Mouse (Mus musculus): ENCODE measurements around the gene Flywch1. TPM values are rescaled to one million over a fixed set of nuclear protein-coding genes. Genes with fewer than 3 reads are reported as not detected.

Gene Flywch1
- polyA plus RNA-seq, 1 experiment: 43.5 TPM

- TF ChIP-seq POLR2A (IDR thresholded peaks at IDR 0.05; ENCODE audit: insufficient read length, low read depth) (no peak), MYOG (IDR thresholded peaks at IDR 0.05; ENCODE audit: control insufficient read depth in 1 of 3, insufficient read depth in 1 of 3, insufficient read length in 2 of 3, low read depth in 2 of 3) (peak in 1 of 3 experiments; percentile 0)
- no peaks in the 10 kb centered on the region for H3K27me3 ChIP-seq (ENCODE audit: control insufficient read depth, insufficient read depth, insufficient read length)
- H3K4me2 ChIP-seq (ENCODE audit: low read depth): peak overlapping the region; percentile 72
- H3K79me2 ChIP-seq (ENCODE audit: control insufficient read depth, insufficient read depth): peaks cover 12% of the 10 kb centered on the region
- H3ac ChIP-seq (ENCODE audit: control insufficient read depth, insufficient read length): peak overlapping the region; percentile 34
- H3K4me3 ChIP-seq: peak overlapping the region; percentile 40
- H3K36me3 ChIP-seq (ENCODE audit: control insufficient read depth, insufficient read depth): no peaks in the 10 kb centered on the region
Measured at GRCm38 (mm10) chr17:23770896-23771283, 512 bp downstream of the Flywch1 start.

GRCm38 (mm10) chr17:23770493-23770892 is 909 bp downstream of the Flywch1 start:
- TF ChIP-seq REST (IDR thresholded peaks at IDR 0.05; ENCODE audit: insufficient read depth, insufficient read length): no peak
- no peak for TF ChIP-seq POLR2A (IDR thresholded peaks at IDR 0.05; ENCODE audit: insufficient read length, low read depth)
- Histone ChIP-seq H3K36me3 (ENCODE audit: control insufficient read depth, insufficient read depth) (no peaks in the 10 kb centered on the region), H3ac (ENCODE audit: control insufficient read depth, insufficient read length) (no peak overlapping the region), H3K27me3 (ENCODE audit: control insufficient read depth, insufficient read depth, insufficient read length) (no peaks in the 10 kb centered on the region), H3K4me3 (peak overlapping the region; percentile 40), H3K79me2 (ENCODE audit: control insufficient read depth, insufficient read depth) (peaks cover 12% of the 10 kb centered on the region), H3K4me2 (ENCODE audit: low read depth) (peak overlapping the region; percentile 72)

GRCm38 (mm10) chr17:23762976-23763375 is 8.4 kb downstream of the Flywch1 start:
- H3K36me3 ChIP-seq (ENCODE audit: control insufficient read depth, insufficient read depth): peaks cover 3% of the 10 kb centered on the region
- TF ChIP-seq TCF3 (IDR thresholded peaks at IDR 0.05; ENCODE audit: insufficient read length, low read depth) (no peak), MYOD1 (IDR thresholded peaks at IDR 0.05; ENCODE audit: control insufficient read depth in 1 of 3, insufficient read length in 2 of 3, low read depth in 2 of 3) (no peak), REST (IDR thresholded peaks at IDR 0.05; ENCODE audit: insufficient read depth, insufficient read length) (no peak), TCF12 (IDR thresholded peaks at IDR 0.05; ENCODE audit: insufficient read depth, poor library complexity, severe bottlenecking) (no peak), E2F4 (IDR thresholded peaks at IDR 0.05; ENCODE audit: insufficient read depth) (no peak), POLR2A (IDR thresholded peaks at IDR 0.05; ENCODE audit: insufficient read length, low read depth) (no peak), MYOG (IDR thresholded peaks at IDR 0.05; ENCODE audit: control insufficient read depth in 1 of 3, insufficient read depth in 1 of 3, insufficient read length in 2 of 3, low read depth in 2 of 3) (no peak), POLR2AphosphoS2 (IDR thresholded peaks at IDR 0.05; ENCODE audit: insufficient read length, low read depth) (no peak), CEBPB (IDR thresholded peaks at IDR 0.05; ENCODE audit: insufficient read depth, poor library complexity, severe bottlenecking) (no peak), MAX (IDR thresholded peaks at IDR 0.05; ENCODE audit: low read depth) (no peak), USF1 (IDR thresholded peaks at IDR 0.05; ENCODE audit: low read depth) (no peak), SRF (IDR thresholded peaks at IDR 0.05; ENCODE audit: control insufficient read depth, insufficient read length, low read depth) (no peak)
- no peak overlapping the region for H3ac ChIP-seq (ENCODE audit: control insufficient read depth, insufficient read length)
- no peak overlapping the region for H3K4me3 ChIP-seq
- no peaks in the 10 kb centered on the region for H3K27me3 ChIP-seq (ENCODE audit: control insufficient read depth, insufficient read depth, insufficient read length)
- no peak overlapping the region for H3K4me2 ChIP-seq (ENCODE audit: low read depth)
- H3K79me2 ChIP-seq (ENCODE audit: control insufficient read depth, insufficient read depth): no peaks in the 10 kb centered on the region

GRCm38 (mm10) chr17:23761155-23761554 is 10.2 kb downstream of the Flywch1 start:
- peaks cover 8% of the 10 kb centered on the region for H3K36me3 ChIP-seq (ENCODE audit: control insufficient read depth, insufficient read depth)
- no peak overlapping the region for H3K4me3 ChIP-seq
- TF ChIP-seq POLR2AphosphoS2 (IDR thresholded peaks at IDR 0.05; ENCODE audit: insufficient read length, low read depth) (no peak), MYOD1 (IDR thresholded peaks at IDR 0.05; ENCODE audit: control insufficient read depth in 1 of 3, insufficient read length in 2 of 3, low read depth in 2 of 3) (no peak), POLR2A (IDR thresholded peaks at IDR 0.05; ENCODE audit: insufficient read length, low read depth) (no peak), USF1 (IDR thresholded peaks at IDR 0.05; ENCODE audit: low read depth) (no peak), MYOG (IDR thresholded peaks at IDR 0.05; ENCODE audit: control insufficient read depth in 1 of 3, insufficient read depth in 1 of 3, insufficient read length in 2 of 3, low read depth in 2 of 3) (no peak), TCF3 (IDR thresholded peaks at IDR 0.05; ENCODE audit: insufficient read length, low read depth) (no peak), TCF12 (IDR thresholded peaks at IDR 0.05; ENCODE audit: insufficient read depth, poor library complexity, severe bottlenecking) (no peak), SRF (IDR thresholded peaks at IDR 0.05; ENCODE audit: control insufficient read depth, insufficient read length, low read depth) (no peak), REST (IDR thresholded peaks at IDR 0.05; ENCODE audit: insufficient read depth, insufficient read length) (no peak), CEBPB (IDR thresholded peaks at IDR 0.05; ENCODE audit: insufficient read depth, poor library complexity, severe bottlenecking) (no peak), MAX (IDR thresholded peaks at IDR 0.05; ENCODE audit: low read depth) (no peak), E2F4 (IDR thresholded peaks at IDR 0.05; ENCODE audit: insufficient read depth) (no peak)
- H3K4me2 ChIP-seq (ENCODE audit: low read depth): no peak overlapping the region
- H3ac ChIP-seq (ENCODE audit: control insufficient read depth, insufficient read length): no peak overlapping the region
- H3K27me3 ChIP-seq (ENCODE audit: control insufficient read depth, insufficient read depth, insufficient read length): no peaks in the 10 kb centered on the region
- H3K79me2 ChIP-seq (ENCODE audit: control insufficient read depth, insufficient read depth): no peaks in the 10 kb centered on the region

- no peaks in the 10 kb centered on the region for H3K79me2 ChIP-seq (ENCODE audit: control insufficient read depth, insufficient read depth)
- peaks cover 11% of the 10 kb centered on the region for H3K36me3 ChIP-seq (ENCODE audit: control insufficient read depth, insufficient read depth)
- H3K27me3 ChIP-seq (ENCODE audit: control insufficient read depth, insufficient read depth, insufficient read length): no peaks in the 10 kb centered on the region
- H3K4me3 ChIP-seq: no peak overlapping the region
- no peak overlapping the region for H3K4me2 ChIP-seq (ENCODE audit: low read depth)
- TF ChIP-seq POLR2A (IDR thresholded peaks at IDR 0.05; ENCODE audit: insufficient read length, low read depth) (no peak), SRF (IDR thresholded peaks at IDR 0.05; ENCODE audit: control insufficient read depth, insufficient read length, low read depth) (no peak)
- H3ac ChIP-seq (ENCODE audit: control insufficient read depth, insufficient read length): no peak overlapping the region
Measured at GRCm38 (mm10) chr17:23760231-23760630, 11.2 kb downstream of the Flywch1 start.
